Mouse (Mus musculus) cortical plate, adult 2 months (tissue): ENCODE measurements around the gene Hist2h2ac.

Source experiments
- CTCF ChIP-seq: fragments of 200-500 bp; IDR thresholded peaks from 2 replicates; pipeline ENCODE4 v1.5.1; 2011; ENCODE audit warnings: mild to moderate bottlenecking, control low read depth, low read length; ENCODE audit not compliant: insufficient read depth; ENCODE audit errors: extremely low read depth
- POLR2A ChIP-seq: fragments of 200-500 bp; IDR thresholded peaks from 2 replicates; pipeline ENCODE4 v1.6.1; 2011; ENCODE audit warnings: mild to moderate bottlenecking, low read length, control low read depth; ENCODE audit not compliant: insufficient read depth; ENCODE audit errors: extremely low read depth

GRCm38 (mm10) chr3:96170976-96171545, 49.6 kb downstream of the Hist2h2ac start:
- TF ChIP-seq POLR2A, result no peak
- TF ChIP-seq CTCF, result no peak
